Mouse (Mus musculus): ENCODE results near the gene Siah2.
A peak's percentile ranks its signal among the peaks of the same experiment; 100 is the strongest.

Gene Siah2

GRCm38 (mm10) chr3:58655362-58656130 lies 36.7 kb downstream of the Siah2 start:
- DNase-seq = peak; percentile 92

GRCm38 (mm10) chr3:58653907-58654306 lies 38.3 kb downstream of the Siah2 start:
- no peak for DNase-seq

GRCm38 (mm10) chr3:58650328-58650727 lies 41.9 kb downstream of the Siah2 start:
- no peak for DNase-seq

DNA sequence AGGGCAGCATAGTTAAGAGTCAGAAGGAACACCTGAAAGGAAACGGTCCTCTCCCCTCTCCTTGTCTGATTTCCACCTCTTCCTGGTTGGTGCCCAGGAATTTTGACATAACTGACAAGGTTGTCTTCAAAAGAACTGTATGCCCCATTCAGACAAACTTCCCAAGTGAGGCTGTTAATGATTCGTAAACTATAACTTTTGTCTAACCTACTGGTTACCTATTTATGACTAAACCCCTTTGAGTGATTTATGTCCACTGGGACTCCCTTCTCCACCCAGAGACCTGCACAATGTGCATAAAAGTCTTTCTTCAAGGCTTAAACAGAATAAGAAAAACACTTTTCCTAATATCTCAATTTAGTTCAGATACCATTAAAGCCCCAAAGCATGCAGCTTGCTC lies 45.0 kb downstream of the Siah2 start:
- DNase-seq = no peak

DNA sequence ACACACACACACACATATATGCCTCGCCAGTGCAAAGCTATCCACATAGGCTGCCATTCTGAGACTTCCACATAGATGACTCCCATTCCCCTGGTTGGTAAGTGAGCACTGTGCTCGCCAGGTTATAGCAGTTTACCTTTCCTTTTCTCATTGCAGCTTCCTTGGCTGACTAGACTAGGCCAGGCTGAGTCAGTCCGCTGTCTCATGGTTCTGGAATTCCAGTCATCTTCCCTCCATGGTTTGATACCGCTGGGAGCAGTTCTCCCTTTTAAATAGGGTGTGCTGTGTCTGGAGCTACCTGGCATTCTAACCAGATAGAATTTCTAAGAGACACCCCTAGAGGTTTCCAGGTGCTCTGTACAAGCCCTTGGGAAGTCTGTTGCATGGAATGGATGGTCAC lies 46.0 kb downstream of the Siah2 start:
- DNase-seq = no peak

GRCm38 (mm10) chr3:58636406-58637295 lies 55.5 kb downstream of the Siah2 start, which contains the start of gene Erich6:
Gene Erich6 (minus strand): TSS chr3:58637207.
- DNase-seq = peak; percentile 88

GRCm38 (mm10) chr3:58631693-58632092 lies 60.5 kb downstream of the Siah2 start:
- DNase-seq = no peak

DNA sequence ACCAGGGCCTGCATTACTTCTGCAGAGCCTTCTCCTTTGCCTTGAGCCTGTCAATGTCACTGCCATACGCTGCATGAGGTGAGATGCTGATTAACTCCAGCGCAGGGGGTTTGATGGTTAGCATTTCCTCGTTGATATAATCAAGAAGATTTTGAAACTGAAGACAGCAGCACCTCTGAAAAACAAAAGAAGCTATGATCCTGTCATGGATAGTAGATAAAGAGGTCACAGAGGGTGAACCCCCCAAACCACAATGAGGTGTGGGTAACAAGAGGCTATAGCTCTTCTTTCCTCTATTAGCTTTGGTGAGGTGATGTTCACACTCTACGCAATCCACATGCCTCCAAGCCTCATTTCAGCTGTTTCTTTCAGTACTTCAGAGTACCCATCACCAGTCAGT lies 67.2 kb downstream of the Siah2 start:
- no peak for DNase-seq
